Mouse (Mus musculus) hindbrain, embryonic 14.5 days (tissue): Measurements from ENCODE around the gene Eda. TPM values are rescaled to one million over a fixed set of nuclear protein-coding genes. Genes with fewer than 3 reads are reported as not detected.

ENCODE experiments used
- microRNA counts: library from miRNA; unstranded; fragments of <30 nt; microRNA quantifications from one replicate; lab custom pipeline; 2016
- microRNA-seq: library from miRNA; unstranded; fragments of <30 nt; microRNA quantifications from one replicate; pipeline ENCODE4, GENCODE M21; 2016
- polyA plus RNA-seq: library from polyadenylated mRNA; unstranded; fragments of >200 nt; fragmentation: Nextera tagmentation; extraction: Ambion mirVana; gene quantifications from 2 replicates; pipeline ENCODE4 v1.2.1, GENCODE M21; 2014

The Eda gene
- polyA plus RNA-seq, 1 experiment from 2014 or later: 2.9 TPM

MicroRNAs within 50 kb of the gene (microRNA counts, 519-probe panel; counts per million panel counts)
- 3,324 counts per million, percentile 17 among the panel's probes with 10 or more counts for microRNA mmu-miR-676 (lab: Ali Mortazavi, UCI)

Small RNA genes within 50 kb of the gene (microRNA-seq; reads per million reads assigned to microRNA genes)
- gene Mir676: 733 reads per million, percentile 75 among the genes with 10 or more reads in this experiment

Other genes with a start within 250 kb of the Eda start
- gene Tmem28, start 154.6 kb upstream of the Eda start, polyA plus RNA-seq: 2.1 and 2.4 TPM in 2 replicates